Mouse (Mus musculus) stomach, embryonic 14.5 days (tissue): ENCODE measurements at regions not wholly inside any gene's neighbourhood (a gene's known extent, or its start where the extent isn't known, plus 50 kb on each side); places are given as distances from the start of the nearest gene placed in this dataset.

Experiments
- ATAC-seq: fragments of 200-750 bp; cut with Nextera tagmentation; 2 replicates; pipeline ENCODE4 v1.8.0; 2017; ENCODE audit warnings: low read depth, moderate TSS enrichment; ENCODE audit not compliant: insufficient number of reproducible peaks, insufficient read depth, low FRiP score
- H3K27ac ChIP-seq: fragments of 300-500 bp; sonication (generic); 2 replicates; pipeline ENCODE4 v1.5.1; 2014; ENCODE audit warnings: mild to moderate bottlenecking, low read length, moderate library complexity, mixed read lengths
- H3K27me3 ChIP-seq: fragments of 300-500 bp; sonication (generic); 2 replicates; pipeline ENCODE4 v1.6.1; 2014; ENCODE audit warnings: low read length, control low read depth, mixed read lengths; ENCODE audit not compliant: control insufficient read depth, insufficient read depth
- H3K36me3 ChIP-seq: fragments of 300-500 bp; sonication (generic); 2 replicates; pipeline ENCODE4 v1.6.1; 2014; ENCODE audit warnings: mild to moderate bottlenecking, control low read depth, low read length, moderate library complexity, mixed read lengths; ENCODE audit not compliant: control insufficient read depth, insufficient read depth
- H3K4me1 ChIP-seq: fragments of 300-500 bp; sonication (generic); 2 replicates; pipeline ENCODE4 v1.6.1; 2014; ENCODE audit warnings: low read length, control low read depth, mixed read lengths; ENCODE audit not compliant: control insufficient read depth, insufficient read depth
- H3K4me2 ChIP-seq: fragments of 300-500 bp; sonication (generic); replicated peaks from 2 replicates; pipeline ENCODE4 v1.6.1; 2014; ENCODE audit warnings: low read depth, low read length, control low read depth
- H3K4me3 ChIP-seq: fragments of 300-500 bp; sonication (generic); 2 replicates; pipeline ENCODE4 v1.5.1; 2014; ENCODE audit warnings: low read depth, low read length, control low read depth
- H3K9ac ChIP-seq: fragments of 300-500 bp; sonication (generic); replicated peaks from 2 replicates; pipeline ENCODE4 v1.6.1; 2014; ENCODE audit warnings: low read depth, mild to moderate bottlenecking, control low read depth, low read length, moderate library complexity, mixed read lengths
- H3K9me3 ChIP-seq: fragments of 300-500 bp; sonication (generic); 2 replicates; pipeline ENCODE4 v1.6.1; 2016; ENCODE audit warnings: low read depth, low read length, control low read depth; ENCODE audit not compliant: control insufficient read depth
- WGBS: fragments of 180-500 bp; shearing (Covaris S2); extraction: QIAGEN DNeasy Blood & Tissue Kit; methylation state at CpG from one replicate; pipeline ENCODE4 v1.1.7; 2014; 5-methylcytosine and 5-hydroxymethylcytosine counted together

- 77% methylated on average over 9 of the region's 9 CpGs for WGBS
- H3K9me3 ChIP-seq: no peaks in the 10 kb centered on the region
- no peak overlapping the region for H3K9ac ChIP-seq
- H3K4me2 ChIP-seq: no peak overlapping the region
- no peak overlapping the region for H3K4me3 ChIP-seq
- no peak overlapping the region for H3K27ac ChIP-seq
- H3K27me3 ChIP-seq: no peaks in the 10 kb centered on the region
- no peaks in the 10 kb centered on the region for H3K36me3 ChIP-seq
- H3K4me1 ChIP-seq: no peaks in the 10 kb centered on the region
- ATAC-seq: no peak
Measured at GRCm38 (mm10) chr5:106277231-106277630, 180.7 kb downstream of the Barhl2 start.

DNA sequence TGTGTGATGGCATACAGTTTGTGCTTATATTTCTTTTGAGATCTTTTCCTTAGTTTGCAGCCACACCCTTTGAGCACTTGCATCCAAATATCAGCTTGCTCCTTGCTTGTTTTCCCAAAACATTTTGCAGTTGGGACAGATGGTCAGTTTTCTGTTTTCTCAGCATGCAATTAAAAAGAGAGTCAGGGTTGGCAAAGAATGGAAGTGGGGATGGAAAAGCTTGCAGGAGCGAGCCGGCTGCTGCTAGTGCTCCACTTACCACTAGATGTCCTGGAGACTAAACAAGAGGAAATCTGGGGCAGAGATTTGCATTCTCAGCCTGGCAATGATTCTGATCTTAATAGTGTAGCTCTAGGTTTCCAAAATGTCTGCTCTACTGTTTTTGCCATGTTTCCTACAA, 181.8 kb downstream of the Barhl2 start:
- Histone ChIP-seq H3K36me3 (no peaks in the 10 kb centered on the region), H3K27ac (no peak overlapping the region), H3K4me3 (no peak overlapping the region), H3K27me3 (no peaks in the 10 kb centered on the region), H3K9me3 (no peaks in the 10 kb centered on the region), H3K4me2 (no peak overlapping the region), H3K9ac (no peak overlapping the region), H3K4me1 (no peaks in the 10 kb centered on the region)
- ATAC-seq: no peak
- WGBS: 9% methylated on average over 2 of the region's 2 CpGs

DNA sequence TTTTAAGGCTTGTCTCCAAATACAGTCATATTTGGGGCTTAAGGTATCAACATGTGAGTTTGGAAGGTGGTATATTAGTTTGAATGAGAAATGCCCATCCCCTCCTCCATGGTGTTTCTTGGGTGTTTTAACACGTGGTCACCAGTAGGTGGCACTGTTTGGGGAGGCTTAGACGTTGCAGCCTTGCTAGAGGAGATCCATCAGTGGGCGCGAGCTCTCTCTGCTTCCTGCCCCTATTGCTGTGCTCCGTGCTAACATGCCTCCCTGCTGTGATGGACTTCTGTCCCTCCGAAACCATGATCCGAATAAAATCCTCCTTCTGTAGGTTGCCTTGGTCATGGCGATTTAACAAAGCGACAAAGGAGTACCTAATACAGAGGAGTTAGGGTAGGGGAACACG, 183.3 kb downstream of the Barhl2 start:
- H3K4me2 ChIP-seq: no peak overlapping the region

DNA sequence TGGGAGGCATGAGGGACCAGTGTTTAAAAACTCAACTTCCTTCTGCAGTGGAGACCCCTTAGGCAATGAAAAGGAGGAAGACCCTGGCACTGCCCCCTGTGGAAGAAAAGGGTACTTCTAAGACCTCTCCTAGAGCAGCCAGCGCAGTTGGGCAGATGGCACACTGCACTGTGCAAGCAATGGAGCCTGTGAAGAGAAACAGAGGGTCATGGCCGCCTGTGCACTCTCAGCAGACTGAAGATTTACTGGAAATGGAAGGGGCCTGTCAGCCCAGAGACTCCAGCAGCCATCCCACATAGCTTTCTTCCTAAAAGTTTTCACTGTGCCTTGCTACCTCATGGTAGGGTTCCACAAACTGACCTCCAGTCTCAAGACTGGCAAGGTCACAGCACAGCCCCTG, 193.4 kb downstream of the Barhl2 start:
- H3K4me3 ChIP-seq: no peak overlapping the region
- H3K27ac ChIP-seq: no peak overlapping the region
- no peak overlapping the region for H3K4me2 ChIP-seq
- H3K9me3 ChIP-seq: no peaks in the 10 kb centered on the region
- H3K9ac ChIP-seq: no peak overlapping the region
- WGBS: 77% methylated on average over 2 of the region's 2 CpGs
- H3K4me1 ChIP-seq: no peaks in the 10 kb centered on the region
- no peaks in the 10 kb centered on the region for H3K27me3 ChIP-seq
- H3K36me3 ChIP-seq: no peaks in the 10 kb centered on the region
- no peak for ATAC-seq

More for the DNA sequence above, 183.3 kb downstream of the Barhl2 start:
- Histone ChIP-seq H3K27ac (no peak overlapping the region), H3K9me3 (no peaks in the 10 kb centered on the region), H3K9ac (no peak overlapping the region), H3K27me3 (no peaks in the 10 kb centered on the region), H3K36me3 (no peaks in the 10 kb centered on the region), H3K4me3 (no peak overlapping the region), H3K4me1 (no peaks in the 10 kb centered on the region)
- no peak for ATAC-seq
- WGBS: 35% methylated on average over 10 of the region's 10 CpGs

DNA sequence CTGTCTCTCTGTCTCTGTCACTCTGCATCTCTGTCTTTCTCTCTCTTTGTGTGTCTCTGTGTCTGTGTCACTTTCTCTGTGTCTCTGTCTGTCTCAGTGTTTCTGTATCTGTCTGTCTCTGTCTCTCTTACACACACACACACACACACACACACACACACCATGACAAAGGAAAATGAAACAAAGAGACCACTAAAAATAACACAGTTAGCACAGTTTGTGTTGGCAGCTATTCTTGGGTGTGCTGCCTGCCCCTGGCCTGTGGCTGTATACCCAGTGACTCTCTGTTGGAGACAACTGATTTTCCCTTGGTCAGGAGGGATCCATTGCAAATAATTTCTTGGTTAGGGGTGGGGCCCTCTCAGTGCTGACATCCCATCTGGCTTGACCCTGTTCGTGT, 200.8 kb downstream of the Barhl2 start:
- Histone ChIP-seq H3K27ac (no peak overlapping the region), H3K9ac (no peak overlapping the region), H3K4me2 (no peak overlapping the region), H3K4me1 (no peaks in the 10 kb centered on the region), H3K36me3 (no peaks in the 10 kb centered on the region), H3K27me3 (no peaks in the 10 kb centered on the region), H3K4me3 (no peak overlapping the region), H3K9me3 (no peaks in the 10 kb centered on the region)
- no peak for ATAC-seq
- 64% methylated on average over 1 of the region's 1 CpGs for WGBS

DNA sequence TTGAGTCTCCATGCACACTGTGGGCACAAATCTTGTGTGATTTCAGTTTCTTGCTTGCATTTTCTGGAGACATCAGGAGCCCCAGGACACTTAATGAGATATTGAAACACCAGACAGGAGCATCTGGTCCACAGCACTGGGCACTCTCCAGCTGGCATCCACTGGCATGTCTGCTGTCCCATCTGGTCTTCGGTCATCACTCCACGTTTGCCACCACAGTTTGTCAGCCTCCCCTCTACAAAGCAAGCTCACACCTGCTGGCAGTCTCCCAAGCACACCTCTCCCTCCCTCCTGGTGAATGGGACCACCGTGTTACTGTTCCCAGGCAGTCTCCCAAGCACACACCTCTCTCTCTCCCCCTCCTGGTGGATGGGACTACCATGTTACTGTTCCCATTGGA, 228.8 kb downstream of the Barhl2 start:
- Histone ChIP-seq H3K4me3 (no peak overlapping the region), H3K27me3 (no peaks in the 10 kb centered on the region), H3K36me3 (no peaks in the 10 kb centered on the region), H3K9me3 (no peaks in the 10 kb centered on the region), H3K4me1 (no peaks in the 10 kb centered on the region), H3K27ac (no peak overlapping the region), H3K9ac (no peak overlapping the region), H3K4me2 (no peak overlapping the region)
- WGBS: 43% methylated on average over 3 of the region's 3 CpGs
- ATAC-seq: no peak

DNA sequence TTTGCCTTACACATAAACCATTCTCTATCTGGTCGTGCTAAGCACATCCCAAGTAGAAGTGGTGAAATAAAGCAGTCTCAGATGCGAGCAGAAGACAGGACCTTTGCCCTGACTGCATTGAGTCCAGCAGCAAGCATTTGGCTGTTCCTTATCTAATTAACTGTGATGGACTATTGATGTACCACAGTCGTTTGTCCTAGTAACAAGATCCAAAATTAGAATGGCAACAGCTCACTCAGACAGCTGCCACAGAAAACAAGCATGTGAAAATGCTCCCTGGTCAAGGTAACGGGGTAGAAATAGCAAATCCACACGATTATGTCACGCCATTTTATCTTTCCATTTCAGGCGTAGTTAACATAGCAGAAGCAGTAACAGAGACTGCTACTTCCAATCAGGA, 233.8 kb downstream of the Barhl2 start:
- Histone ChIP-seq H3K4me3 (no peak overlapping the region), H3K9me3 (no peaks in the 10 kb centered on the region), H3K27ac (no peak overlapping the region), H3K36me3 (no peaks in the 10 kb centered on the region), H3K4me1 (no peaks in the 10 kb centered on the region), H3K27me3 (no peaks in the 10 kb centered on the region), H3K4me2 (no peak overlapping the region), H3K9ac (no peak overlapping the region)
- 61% methylated on average over 7 of the region's 7 CpGs for WGBS
- ATAC-seq: no peak

GRCm38 (mm10) chr5:106209543-106209942, 248.4 kb downstream of the Barhl2 start:
- Histone ChIP-seq H3K27ac (no peak overlapping the region), H3K4me2 (no peak overlapping the region), H3K27me3 (no peaks in the 10 kb centered on the region), H3K4me3 (no peak overlapping the region), H3K4me1 (no peaks in the 10 kb centered on the region), H3K36me3 (no peaks in the 10 kb centered on the region), H3K9ac (no peak overlapping the region), H3K9me3 (no peaks in the 10 kb centered on the region)
- 81% methylated on average over 5 of the region's 5 CpGs for WGBS
- ATAC-seq: no peak

- Histone ChIP-seq H3K27ac (no peak overlapping the region), H3K27me3 (no peaks in the 10 kb centered on the region), H3K4me3 (no peak overlapping the region), H3K36me3 (no peaks in the 10 kb centered on the region), H3K4me1 (no peaks in the 10 kb centered on the region), H3K9ac (no peak overlapping the region), H3K4me2 (no peak overlapping the region), H3K9me3 (no peaks in the 10 kb centered on the region)
- no peak for ATAC-seq
- WGBS: 82% methylated on average over 6 of the region's 6 CpGs
Measured at GRCm38 (mm10) chr5:106207706-106208105, 250.3 kb downstream of the Barhl2 start.
